Mouse (Mus musculus) heart, adult 2 months (tissue): ENCODE data around the gene Pbx1.

ENCODE experiments used
- CTCF ChIP-seq: fragments of 200-600 bp; IDR thresholded peaks from 2 replicates; pipeline ENCODE4 v1.8.1; 2022; ENCODE audit warnings: antibody characterized with exemption, mild to moderate bottlenecking, moderate library complexity
- POLR2A ChIP-seq: fragments of 200-500 bp; IDR thresholded peaks from 2 replicates; pipeline ENCODE4 v1.6.1; 2011; ENCODE audit warnings: mild to moderate bottlenecking, low read depth, low read length, control low read depth; ENCODE audit not compliant: insufficient read depth

DNA sequence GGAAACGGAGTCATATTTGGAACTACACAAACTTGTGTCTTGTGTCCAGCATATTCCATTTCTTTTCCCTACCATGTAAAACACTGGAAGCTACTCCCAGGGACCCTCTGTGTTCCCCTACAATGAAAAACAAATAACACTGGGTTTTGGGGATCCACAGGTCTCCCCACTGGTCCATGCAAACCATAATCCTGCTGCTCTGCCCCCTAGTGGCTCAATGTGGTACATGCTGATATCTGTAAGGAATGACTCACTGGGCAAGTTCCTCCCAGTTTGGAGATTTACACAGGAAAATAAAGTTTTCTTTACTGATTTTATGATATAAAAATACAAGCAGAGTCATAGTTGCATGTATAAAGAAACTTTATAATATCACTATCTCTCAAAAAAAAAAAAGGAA is 109.2 kb downstream of the Pbx1 start:
- TF ChIP-seq POLR2A: no peak
- peak; percentile 83 for TF ChIP-seq CTCF
